25 mouse cellular contexts compared by ENCODE assay signal in the genomic region with DNA sequence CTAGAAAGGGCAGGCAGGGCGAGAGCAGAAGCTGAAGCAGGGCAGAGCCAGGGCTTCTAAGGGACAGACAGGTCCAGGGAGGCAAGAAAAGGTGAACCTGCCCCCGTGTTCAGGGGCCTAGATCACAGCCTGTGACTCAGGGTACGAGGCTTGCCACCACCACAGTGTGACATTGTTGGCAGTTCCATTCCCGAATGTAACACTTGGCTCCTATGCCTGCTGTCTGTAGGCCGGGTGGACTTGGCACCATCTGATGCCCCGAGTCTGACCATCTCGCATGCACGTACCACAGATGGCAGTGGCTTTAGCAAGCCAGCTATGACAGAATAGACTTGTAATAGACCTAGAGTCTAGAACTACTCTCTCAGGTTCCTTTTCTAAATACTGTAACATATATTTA.
DNase-seq lines count a peak whose midpoint lies in the region; ATAC-seq lines count a peak whose summit lies in the region.
"Had no signal": no experiment of that assay in that cellular context is flagged by ENCODE, and none has a peak within 500 bp of the region (broad histone marks: within the 10 kb centered on the region; RNA-seq: fewer than 3 reads in every experiment).

No protein-coding gene starts in this region.

- peaks cover 43% of the 10 kb centered on the region for H3K4me1 ChIP-seq in embryonic facial prominence, embryonic 10.5 days
- H3K4me1 ChIP-seq in limb, embryonic 13.5 days: peaks cover 69% of the 10 kb centered on the region
- no peaks in the 10 kb centered on the region for H3K4me1 ChIP-seq in hindbrain, embryonic 14.5 days (replicated peaks; ENCODE audit: control insufficient read depth, insufficient read depth, low read length)
- H3K4me1 ChIP-seq: forebrain, embryonic 13.5 days; heart, embryonic 15.5 days; hindbrain, embryonic 13.5 days; midbrain, embryonic 13.5 days had no signal

- no peak overlapping the region for H3K9ac ChIP-seq in limb, embryonic 13.5 days
- no peak overlapping the region for H3K9ac ChIP-seq in hindbrain, embryonic 14.5 days
- H3K9ac ChIP-seq: forebrain, embryonic 13.5 days; heart, embryonic 15.5 days; hindbrain, embryonic 13.5 days; limb, embryonic 15.5 days; liver, embryonic 14.5 days; lung, embryonic 14.5 days; midbrain, embryonic 13.5 days had no signal

- H3K9me3 ChIP-seq in embryonic facial prominence, embryonic 10.5 days: no peaks in the 10 kb centered on the region
- no peaks in the 10 kb centered on the region for H3K9me3 ChIP-seq in limb, embryonic 13.5 days
- no peaks in the 10 kb centered on the region for H3K9me3 ChIP-seq in hindbrain, embryonic 14.5 days (ENCODE audit: control insufficient read depth, low read length)
- H3K9me3 ChIP-seq: forebrain, embryonic 13.5 days; heart, embryonic 15.5 days; hindbrain, embryonic 13.5 days; limb, embryonic 15.5 days; megakaryocyte, embryonic 14.5 days; midbrain, embryonic 13.5 days had no signal

- H3K4me2 ChIP-seq in limb, embryonic 13.5 days (replicated peaks): no peak overlapping the region
- no peak overlapping the region for H3K4me2 ChIP-seq in hindbrain, embryonic 14.5 days (replicated peaks)
- H3K4me2 ChIP-seq: forebrain, embryonic 13.5 days; heart, embryonic 15.5 days; hindbrain, embryonic 13.5 days; limb, embryonic 15.5 days; lung, embryonic 14.5 days; midbrain, embryonic 13.5 days had no signal

- H3K4me3 ChIP-seq in embryonic facial prominence, embryonic 10.5 days: no peak overlapping the region
- H3K4me3 ChIP-seq in limb, embryonic 13.5 days: no peak overlapping the region
- H3K4me3 ChIP-seq in hindbrain, embryonic 14.5 days (replicated peaks; ENCODE audit: low read length): no peak overlapping the region
- H3K4me3 ChIP-seq: erythroblast, embryonic 14.5 days; forebrain, embryonic 13.5 days; gastrocnemius, adult 2 months; heart, embryonic 15.5 days; hindbrain, embryonic 13.5 days; limb, embryonic 15.5 days; megakaryocyte, embryonic 14.5 days; midbrain, embryonic 13.5 days had no signal

- intact Hi-C loops in left cerebral cortex, postnatal 4 days (cut with DNase I): no loop called here
- intact Hi-C loops in left cerebral cortex, postnatal 14 days (cut with DNase I): no loop called here

- peak overlapping the region; percentile 89; the same call in 1 of the 2 replicates for H3K27ac ChIP-seq in embryonic facial prominence, embryonic 10.5 days (replicated peaks)
- H3K27ac ChIP-seq in limb, embryonic 13.5 days: peak overlapping the region; percentile 95; the same call in 1 of the 2 replicates
- no peak overlapping the region for H3K27ac ChIP-seq in hindbrain, embryonic 14.5 days
- H3K27ac ChIP-seq: forebrain, embryonic 13.5 days; gastrocnemius, adult 2 months; heart, embryonic 15.5 days; hindbrain, embryonic 13.5 days; kidney, postnatal 0 days; liver, embryonic 14.5 days; midbrain, embryonic 13.5 days had no signal

- 89% methylated on average over 8 of the region's 8 CpGs for WGBS in embryonic facial prominence, embryonic 10.5 days
- WGBS in limb, embryonic 13.5 days: 88% methylated on average over 8 of the region's 8 CpGs
- WGBS in hindbrain, embryonic 14.5 days: 85% methylated on average over 8 of the region's 8 CpGs

- no peaks in the 10 kb centered on the region for H3K36me3 ChIP-seq in embryonic facial prominence, embryonic 10.5 days (replicated peaks)
- no peaks in the 10 kb centered on the region for H3K36me3 ChIP-seq in limb, embryonic 13.5 days
- no peaks in the 10 kb centered on the region for H3K36me3 ChIP-seq in hindbrain, embryonic 14.5 days (replicated peaks; ENCODE audit: control insufficient read depth, insufficient read depth)
- H3K36me3 ChIP-seq: heart, embryonic 15.5 days; hindbrain, embryonic 13.5 days; limb, embryonic 15.5 days; midbrain, embryonic 13.5 days had no signal

- ATAC-seq in limb, embryonic 13.5 days (ENCODE audit: low FRiP score, low read depth): no peak
- no peak for ATAC-seq in hindbrain, embryonic 14.5 days (ENCODE audit: low FRiP score)
- ATAC-seq: forebrain, embryonic 13.5 days; midbrain, embryonic 13.5 days had no signal

- no peaks in the 10 kb centered on the region for H3K27me3 ChIP-seq in embryonic facial prominence, embryonic 10.5 days (replicated peaks; ENCODE audit: low read depth, poor library complexity, severe bottlenecking)
- no peaks in the 10 kb centered on the region for H3K27me3 ChIP-seq in limb, embryonic 13.5 days
- no peaks in the 10 kb centered on the region for H3K27me3 ChIP-seq in hindbrain, embryonic 14.5 days (ENCODE audit: control insufficient read depth, insufficient read depth, low read length)
- H3K27me3 ChIP-seq: forebrain, embryonic 13.5 days; heart, embryonic 15.5 days; hindbrain, embryonic 13.5 days; limb, embryonic 15.5 days; midbrain, embryonic 13.5 days had no signal

- peak; percentile 32 for DNase-seq in left cerebral cortex, postnatal 4 days
- DNase-seq in left cerebral cortex, postnatal 14 days (ENCODE audit: low spot score in 2 of 2): no peak
- DNase-seq in cerebellum, adult 9-10 months: peak; percentile 92
- DNase-seq in embryonic facial prominence, embryonic 10.5 days (ENCODE audit: low spot score): no peak
- DNase-seq in layer of hippocampus, postnatal 14 days (ENCODE audit: low spot score in 2 of 2): no peak
- no peak for DNase-seq in hindbrain, embryonic 14.5 days (ENCODE audit: low spot score)
- DNase-seq in embryo, embryonic 11 days: no peak
- DNase-seq: adrenal gland, postnatal 36 days; gastrocnemius, adult 2 months; heart, postnatal 36 days; kidney, adult 18-20 months; lung, embryonic 14.5 days; right cerebral cortex, postnatal 14 days; spleen, adult 18-20 months; thymus, postnatal 14 days had no signal

Comparison
In these comparisons a context has a peak if more than half of its experiments do, and no peak if none do; other contexts are left out.
1. DNase-seq: peak in left cerebral cortex, postnatal 4 days (single experiment) and cerebellum, adult 9-10 months (single experiment); none in left cerebral cortex, postnatal 14 days (0 of 2), embryonic facial prominence, embryonic 10.5 days (single experiment), layer of hippocampus, postnatal 14 days (0 of 2), hindbrain, embryonic 14.5 days (single experiment) and embryo, embryonic 11 days (single experiment).